ENCODE assay signal across 8 mouse cellular contexts in genomic region chr7:118976414-118977166, GRCm38 (mm10). TPM values are rescaled to one million over a fixed set of nuclear protein-coding genes. Genes with fewer than 3 reads are reported as not detected.
DNase-seq lines count a peak whose midpoint lies in the region; ATAC-seq and TF ChIP-seq lines count a peak whose summit lies in the region.

No protein-coding gene starts in this region.

- DNase-seq in cerebellum, adult 2 months = peak; percentile 71 to 77
- DNase-seq in cerebellum, adult 11 months = no peak
- DNase-seq in R1 (ENCODE audit: low read depth, low spot score) = peak; percentile 66
- DNase-seq in heart, postnatal 0 days (ENCODE audit: low spot score) = peak; percentile 48
- DNase-seq in left cerebral cortex, adult 2 months (ENCODE audit: extremely low spot score in 1 of 2, low spot score in 2 of 2) = peak in 1 of 2 experiments; percentile 56
- DNase-seq in midbrain, postnatal 0 days (ENCODE audit: low spot score) = peak; percentile 74

- no peak for TF ChIP-seq EP300 in heart, postnatal 0 days (IDR thresholded peaks at IDR 0.05; ENCODE audit: low read depth)

- intact Hi-C loops in left cerebral cortex, adult 2 months (cut with DNase I) = loop anchor here (5.0 kb wide), 1 partner anchor 49 kb away; no protein-coding TSS in a partner anchor

- ATAC-seq in forebrain, embryonic 12.5 days (ENCODE audit: low FRiP score) = peak; percentile 30; the same call in 1 of the 2 replicates
- peak; percentile 53 for ATAC-seq in heart, postnatal 0 days (ENCODE audit: insufficient read depth, low read depth)
- ATAC-seq in midbrain, postnatal 0 days (ENCODE audit: low FRiP score) = peak; percentile 39
- ATAC-seq in erythroblast, adult 5-6 weeks (replicated peaks; ENCODE audit: low FRiP score, poor library complexity, severe bottlenecking) = no peak

- H3K27ac ChIP-seq in cerebellum, adult 2 months (ENCODE audit: insufficient read depth, low read length) = peak overlapping the region; percentile 55; the same call in 1 of the 2 replicates
- H3K27ac ChIP-seq in forebrain, embryonic 12.5 days = peak overlapping the region; percentile 75
- H3K27ac ChIP-seq in heart, postnatal 0 days (ENCODE audit: low read depth) = peak overlapping the region; percentile 36
- peak overlapping the region; percentile 77 for H3K27ac ChIP-seq in left cerebral cortex, adult 2 months
- peak overlapping the region; percentile 49; the same call in 1 of the 2 replicates for H3K27ac ChIP-seq in midbrain, postnatal 0 days (ENCODE audit: low read depth, low read length)

- no peak overlapping the region for H3K4me3 ChIP-seq in cerebellum, adult 2 months (replicated peaks; ENCODE audit: insufficient read depth, low read depth, low read length)
- H3K4me3 ChIP-seq in forebrain, embryonic 12.5 days (replicated peaks) = 0 out of 2 replicates have a peak overlapping the region, but pooled peaks have one; percentile 5
- no peak overlapping the region for H3K4me3 ChIP-seq in heart, postnatal 0 days (ENCODE audit: low read depth, low read length)
- 0 out of 2 replicates have a peak overlapping the region, but pooled peaks have one; percentile 16 for H3K4me3 ChIP-seq in left cerebral cortex, adult 2 months
- no peak overlapping the region for H3K4me3 ChIP-seq in midbrain, postnatal 0 days (ENCODE audit: low read depth, low read length)

- peak overlapping the region; percentile 17; the same call in 1 of the 2 replicates for H3K4me2 ChIP-seq in forebrain, embryonic 12.5 days
- peak overlapping the region; percentile 13; the same call in 1 of the 2 replicates for H3K4me2 ChIP-seq in heart, postnatal 0 days (ENCODE audit: low read depth, low read length)
- H3K4me2 ChIP-seq in midbrain, postnatal 0 days (ENCODE audit: low read depth, low read length, poor library complexity, severe bottlenecking) = 0 out of 2 replicates have a peak overlapping the region, but pooled peaks have one; percentile 0

- peak overlapping the region; percentile 9; the same call in 1 of the 2 replicates for H3K9ac ChIP-seq in forebrain, embryonic 12.5 days
- H3K9ac ChIP-seq in heart, postnatal 0 days (replicated peaks; ENCODE audit: low read depth, low read length) = no peak overlapping the region
- no peak overlapping the region for H3K9ac ChIP-seq in midbrain, postnatal 0 days (replicated peaks; ENCODE audit: low read length, poor library complexity, severe bottlenecking)

- H3K9me3 ChIP-seq in forebrain, embryonic 12.5 days = no peaks in the 10 kb centered on the region
- H3K9me3 ChIP-seq in heart, postnatal 0 days (replicated peaks; ENCODE audit: control insufficient read depth, low read length) = no peaks in the 10 kb centered on the region
- H3K9me3 ChIP-seq in midbrain, postnatal 0 days (ENCODE audit: low read length) = no peaks in the 10 kb centered on the region

- no peak for TF ChIP-seq POLR2A in cerebellum, adult 2 months (IDR thresholded peaks at IDR 0.05; ENCODE audit: borderline replicate concordance, insufficient read depth, low read length)

- peaks cover 75% of the 10 kb centered on the region for H3K4me1 ChIP-seq in cerebellum, adult 2 months (ENCODE audit: control insufficient read depth, insufficient read depth, low read length)
- peaks cover 42% of the 10 kb centered on the region for H3K4me1 ChIP-seq in forebrain, embryonic 12.5 days
- H3K4me1 ChIP-seq in heart, postnatal 0 days (ENCODE audit: control insufficient read depth, insufficient read depth) = peaks cover 21% of the 10 kb centered on the region
- no peaks in the 10 kb centered on the region for H3K4me1 ChIP-seq in midbrain, postnatal 0 days (ENCODE audit: insufficient read depth, low read length)

- peaks cover 79% of the 10 kb centered on the region for H3K36me3 ChIP-seq in forebrain, embryonic 12.5 days (replicated peaks)
- H3K36me3 ChIP-seq in heart, postnatal 0 days (replicated peaks; ENCODE audit: control insufficient read depth, insufficient read depth, low read length) = peaks cover 31% of the 10 kb centered on the region
- H3K36me3 ChIP-seq in midbrain, postnatal 0 days (ENCODE audit: insufficient read depth, low read length) = no peaks in the 10 kb centered on the region

- WGBS in cerebellum, adult 2 months = 12% methylated on average over 14 of the region's 14 CpGs
- WGBS in forebrain, embryonic 12.5 days = 27% methylated on average over 14 of the region's 14 CpGs
- WGBS in heart, postnatal 0 days = 33% methylated on average over 14 of the region's 14 CpGs
- WGBS in midbrain, postnatal 0 days = 26% methylated on average over 14 of the region's 14 CpGs

- TF ChIP-seq CTCF in cerebellum, adult 2 months (IDR thresholded peaks at IDR 0.05; ENCODE audit: borderline replicate concordance, insufficient read depth, low read depth, low read length) = no peak
- TF ChIP-seq CTCF in heart, postnatal 0 days (IDR thresholded peaks at IDR 0.05; ENCODE audit: low read depth) = no peak
- no peak for TF ChIP-seq CTCF in left cerebral cortex, adult 2 months (IDR thresholded peaks at IDR 0.05)
- no peak for TF ChIP-seq CTCF in midbrain, postnatal 0 days (IDR thresholded peaks at IDR 0.05)

- no peaks in the 10 kb centered on the region for H3K27me3 ChIP-seq in cerebellum, adult 2 months (ENCODE audit: control insufficient read depth, insufficient read depth, low read length)
- H3K27me3 ChIP-seq in forebrain, embryonic 12.5 days = no peaks in the 10 kb centered on the region
- H3K27me3 ChIP-seq in heart, postnatal 0 days (ENCODE audit: control insufficient read depth, insufficient read depth, low read length) = no peaks in the 10 kb centered on the region
- H3K27me3 ChIP-seq in midbrain, postnatal 0 days (ENCODE audit: insufficient read depth, low read length) = no peaks in the 10 kb centered on the region

RNA-seq across cellular contexts. Expression of gene Gprc5b, which starts 18.4 kb away (rescaled TPM):
- 339 and 347 TPM in 2 replicates for polyA plus RNA-seq in cerebellum, adult 2 months (2012; rRNA removed)
- polyA plus RNA-seq in forebrain, embryonic 12.5 days (2016; fragmentation: Nextera tagmentation; extraction: Ambion mirVana) = 11.8 and 15.1 TPM in 2 replicates
- total RNA-seq in heart, postnatal 0 days (2014; rRNA removed; ENCODE audit: low replicate concordance) = 33.2 and 39.7 TPM in 2 replicates
- 3.6 and 3.9 TPM in 2 replicates for polyA plus RNA-seq in heart, postnatal 0 days (2015; fragmentation: Nextera tagmentation; extraction: Ambion mirVana)
- 10 to 100 TPM; 94.4 to 98.9 TPM for total RNA-seq in left cerebral cortex, adult 2 months (2021)
- 19.9 and 30.1 TPM in 2 replicates for total RNA-seq in midbrain, postnatal 0 days (2014; rRNA removed)
- polyA plus RNA-seq in midbrain, postnatal 0 days (2015; fragmentation: Nextera tagmentation; extraction: Ambion mirVana) = 6.1 and 6.6 TPM in 2 replicates
- not detected in 2 replicates for total RNA-seq in erythroblast, adult 5-6 weeks (2015; ENCODE audit: low replicate concordance)
- total RNA-seq in erythroblast, adult 5-6 weeks (2017; ENCODE audit: low replicate concordance) = not detected in 2 replicates

Comparison
In these comparisons a context has a peak if more than half of its experiments do, and no peak if none do; other contexts are left out.
1. H3K4me3 ChIP-seq: peak in forebrain, embryonic 12.5 days (single experiment) and left cerebral cortex, adult 2 months (single experiment); none in cerebellum, adult 2 months (single experiment), heart, postnatal 0 days (single experiment) and midbrain, postnatal 0 days (single experiment).
2. RNA of gene Gprc5b, which starts 18.4 kb away (total RNA-seq): 94.4 to 98.9 TPM in left cerebral cortex, adult 2 months, 33.2 to 39.7 TPM in heart, postnatal 0 days and 19.9 to 30.1 TPM in midbrain, postnatal 0 days; not detected in erythroblast, adult 5-6 weeks; every median in the first group is over 10 times any median in the second.
3. Peak in every context shown above with its lines, with median percentiles within 50 percentile points of each other: H3K27ac ChIP-seq and H3K4me2 ChIP-seq.